Mouse (Mus musculus): ENCODE results near the gene Grin2d. TPM values are rescaled to one million over a fixed set of nuclear protein-coding genes. Genes with fewer than 3 reads are reported as not detected.

Gene Grin2d
- polyA plus RNA-seq, 1 experiment from 2014 or later: 1.6 TPM

DNA sequence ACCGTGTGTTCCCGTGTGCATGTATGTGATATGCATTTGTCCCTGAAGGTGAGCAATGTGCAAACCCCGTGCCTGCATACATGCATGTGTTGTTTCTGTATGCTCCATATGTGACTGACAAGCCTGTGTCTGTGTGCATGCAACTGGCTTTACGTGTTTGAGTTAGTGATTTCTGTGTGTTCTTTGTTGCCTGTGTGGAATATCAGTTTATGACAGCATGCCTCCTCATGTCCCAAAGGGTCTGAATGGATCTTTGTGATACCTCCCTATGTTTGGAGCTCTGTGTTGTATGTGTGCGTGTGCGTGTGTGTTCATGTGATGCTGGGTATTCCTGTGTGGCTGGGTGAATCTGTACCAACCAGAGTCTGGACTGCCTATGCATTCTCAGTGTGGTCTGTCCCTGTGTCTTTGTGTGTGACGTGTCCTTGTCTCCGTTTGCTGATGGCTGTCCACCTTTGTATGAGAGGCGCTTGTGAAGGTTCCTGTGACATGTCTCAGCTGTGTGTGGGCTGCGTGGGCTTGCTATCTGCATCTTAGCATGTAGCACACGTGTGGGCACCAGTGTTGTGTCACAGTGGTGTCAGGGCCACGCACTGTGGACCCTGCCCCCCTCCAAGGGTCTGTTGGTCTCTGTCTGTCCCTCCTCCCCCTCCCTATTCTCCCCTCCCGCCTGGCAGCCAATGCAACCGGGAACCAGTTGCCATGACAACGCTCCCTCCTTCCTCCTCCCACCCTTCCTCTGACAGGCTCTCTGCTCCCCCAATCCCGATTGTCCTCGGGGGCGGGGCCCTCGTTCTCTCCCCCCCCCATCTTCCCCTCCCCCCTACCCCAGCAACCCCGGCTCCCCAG lies 93.4 kb downstream of the Grin2d start, which contains the start of gene Sult2b1:
Gene Sult2b1 (minus strand): TSS at position 146 of the 849 bp plus-strand sequence.
- Histone ChIP-seq H3K36me3 (peaks cover 26% of the 10 kb centered on the region), H3K27ac (peak within 1 kb of the TSS; percentile 98), H3K9me3 (replicated peaks) (no peaks in the 10 kb centered on the region), H3K27me3 (peaks cover 7% of the 10 kb centered on the region), H3K9ac (peak within 1 kb of the TSS; percentile 90), H3K4me3 (peak within 1 kb of the TSS; percentile 74), H3K4me1 (peaks cover 29% of the 10 kb centered on the region), H3K4me2 (replicated peaks) (peak within 1 kb of the TSS; percentile 87)
- WGBS: 25% methylated on average over 16 of the region's 20 CpGs
- ATAC-seq (ENCODE audit: low FRiP score): peak; percentile 72

- Histone ChIP-seq H3K9ac (peak within 1 kb of the TSS; percentile 90), H3K4me2 (replicated peaks) (peak within 1 kb of the TSS; percentile 87), H3K9me3 (replicated peaks) (no peaks in the 10 kb centered on the region), H3K4me3 (peak within 1 kb of the TSS; percentile 74), H3K27me3 (peaks cover 14% of the 10 kb centered on the region), H3K36me3 (peaks cover 15% of the 10 kb centered on the region), H3K27ac (peak within 1 kb of the TSS; percentile 98), H3K4me1 (peaks cover 39% of the 10 kb centered on the region)
- ATAC-seq (ENCODE audit: low FRiP score): peak; percentile 44
- under 1% methylated on average over 38 of the region's 38 CpGs for WGBS
Observed at GRCm38 (mm10) chr7:45783511-45784091, 94.6 kb downstream of the Grin2d start, which contains the start of gene Lmtk3. TSS of gene Lmtk3 (plus strand) at chr7:45783738.

DNA sequence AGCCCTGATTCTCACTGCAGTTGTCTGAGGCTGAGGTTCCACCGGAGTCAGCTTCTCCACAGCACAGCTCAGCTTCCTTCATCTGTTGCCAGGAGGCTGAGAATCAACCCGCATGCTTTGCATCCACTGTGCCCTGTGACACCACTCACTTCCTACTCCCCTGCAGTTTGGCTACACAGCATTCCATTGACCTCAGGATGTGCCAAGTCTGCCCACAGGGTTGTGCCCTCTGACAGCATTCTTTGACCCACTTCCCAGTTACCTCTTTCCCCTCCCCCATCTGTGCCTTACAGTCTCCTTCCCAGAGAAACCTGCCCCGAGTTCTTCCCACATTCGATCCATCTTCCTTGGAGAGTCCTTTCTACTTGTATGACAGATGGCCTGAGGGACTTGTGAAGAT lies 95.9 kb downstream of the Grin2d start:
- Histone ChIP-seq H3K4me1 (peaks cover 34% of the 10 kb centered on the region), H3K4me2 (replicated peaks) (no peak overlapping the region), H3K9me3 (replicated peaks) (no peaks in the 10 kb centered on the region), H3K27ac (no peak overlapping the region), H3K36me3 (0 out of 2 replicates have a peak, but pooled peaks cover 1% of the 10 kb centered on the region), H3K4me3 (no peak overlapping the region), H3K27me3 (peaks cover 17% of the 10 kb centered on the region), H3K9ac (no peak overlapping the region)
- ATAC-seq (ENCODE audit: low FRiP score): no peak
- 75% methylated on average over 4 of the region's 4 CpGs for WGBS

Other genes with a start within 250 kb of the Grin2d start
- 3.7 and 4.8 TPM in 2 replicates for gene Mamstr, start 238.4 kb downstream of the Grin2d start, polyA plus RNA-seq (2016; fragmentation: Nextera tagmentation; extraction: Ambion mirVana)
- 0.37 TPM in 1 of 2 replicates, not detected in the other for gene Fut2, start 212.0 kb downstream of the Grin2d start, polyA plus RNA-seq (2016; fragmentation: Nextera tagmentation; extraction: Ambion mirVana)
- 0.68 and 1.2 TPM in 2 replicates for gene Ntn5, start 194.4 kb downstream of the Grin2d start, polyA plus RNA-seq (2016; fragmentation: Nextera tagmentation; extraction: Ambion mirVana)
- 1.1 and 2.2 TPM in 2 replicates for gene Sec1, start 184.0 kb downstream of the Grin2d start, polyA plus RNA-seq (2016; fragmentation: Nextera tagmentation; extraction: Ambion mirVana)
- gene Car11, start 178.5 kb downstream of the Grin2d start, polyA plus RNA-seq (2016; fragmentation: Nextera tagmentation; extraction: Ambion mirVana): 21.2 and 25.5 TPM in 2 replicates
- gene Dbp, start 173.3 kb downstream of the Grin2d start, polyA plus RNA-seq (2016; fragmentation: Nextera tagmentation; extraction: Ambion mirVana): 4.2 and 5.3 TPM in 2 replicates
- 607 and 682 TPM in 2 replicates for gene Rpl18, start 162.9 kb downstream of the Grin2d start, polyA plus RNA-seq (2016; fragmentation: Nextera tagmentation; extraction: Ambion mirVana)
- gene Sphk2, start 160.4 kb downstream of the Grin2d start, polyA plus RNA-seq (2016; fragmentation: Nextera tagmentation; extraction: Ambion mirVana): 28.7 and 30.3 TPM in 2 replicates
- 0.89 and 1.0 TPM in 2 replicates for gene Fam83e, start 157.2 kb downstream of the Grin2d start, polyA plus RNA-seq (2016; fragmentation: Nextera tagmentation; extraction: Ambion mirVana)
- gene Spaca4, start 152.6 kb downstream of the Grin2d start, polyA plus RNA-seq (2016; fragmentation: Nextera tagmentation; extraction: Ambion mirVana): not detected in 2 replicates
- 8.4 and 11.9 TPM in 2 replicates for gene Lmtk3, start 94.6 kb downstream of the Grin2d start, polyA plus RNA-seq (2016; fragmentation: Nextera tagmentation; extraction: Ambion mirVana)
- gene Sult2b1, start 93.7 kb downstream of the Grin2d start, polyA plus RNA-seq (2016; fragmentation: Nextera tagmentation; extraction: Ambion mirVana): 2.4 and 3.0 TPM in 2 replicates
- gene Cyth2, start 63.8 kb downstream of the Grin2d start, polyA plus RNA-seq (2016; fragmentation: Nextera tagmentation; extraction: Ambion mirVana): 280 and 284 TPM in 2 replicates
- 0.80 and 0.96 TPM in 2 replicates for gene Kcnj14, start 53.6 kb downstream of the Grin2d start, polyA plus RNA-seq (2016; fragmentation: Nextera tagmentation; extraction: Ambion mirVana)
- 43.2 and 45.8 TPM in 2 replicates for gene Grwd1, start 47.4 kb downstream of the Grin2d start, polyA plus RNA-seq (2016; fragmentation: Nextera tagmentation; extraction: Ambion mirVana)
- 43.5 and 45.6 TPM in 2 replicates for gene Kdelr1, start 5.6 kb downstream of the Grin2d start, polyA plus RNA-seq (2016; fragmentation: Nextera tagmentation; extraction: Ambion mirVana)
- gene Syngr4, start 18.3 kb upstream of the Grin2d start, polyA plus RNA-seq (2016; fragmentation: Nextera tagmentation; extraction: Ambion mirVana): 0.52 TPM in 1 of 2 replicates, not detected in the other
- gene Tmem143, start 18.6 kb upstream of the Grin2d start, polyA plus RNA-seq (2016; fragmentation: Nextera tagmentation; extraction: Ambion mirVana): 3.4 and 5.2 TPM in 2 replicates
- 42.6 and 55.0 TPM in 2 replicates for gene Emp3, start 43.0 kb upstream of the Grin2d start, polyA plus RNA-seq (2016; fragmentation: Nextera tagmentation; extraction: Ambion mirVana)
- gene Ccdc114, start 45.7 kb upstream of the Grin2d start, polyA plus RNA-seq (2016; fragmentation: Nextera tagmentation; extraction: Ambion mirVana): 5.5 and 6.8 TPM in 2 replicates
- 0.19 and 0.38 TPM in 2 replicates for gene Abcc6, start 151.9 kb upstream of the Grin2d start, polyA plus RNA-seq (2016; fragmentation: Nextera tagmentation; extraction: Ambion mirVana)
- gene Nomo1, start 155.3 kb upstream of the Grin2d start, polyA plus RNA-seq (2016; fragmentation: Nextera tagmentation; extraction: Ambion mirVana): 35.3 and 35.8 TPM in 2 replicates
- gene Kcnj11, start 222.4 kb upstream of the Grin2d start, polyA plus RNA-seq (2016; fragmentation: Nextera tagmentation; extraction: Ambion mirVana): 0.51 and 0.61 TPM in 2 replicates

Data from hindbrain, embryonic 12.5 days (tissue).